Mouse (Mus musculus) G1E-ER4 (cell line): Measurements from ENCODE around the gene Hpf1. TPM values are rescaled to one million over a fixed set of nuclear protein-coding genes. Genes with fewer than 3 reads are reported as not detected.

Source experiments
- GATA1 ChIP-seq: IDR thresholded peaks from one replicate; pipeline ENCODE4 v1.8.0; 2012; ENCODE audit warnings: low read length, inconsistent platforms
- polyA plus RNA-seq: library from polyadenylated mRNA; stranded (reverse); fragments of >175 nt; gene quantifications from 2 replicates; pipeline ENCODE4 v1.2.3, GENCODE M21; 2012

Gene Hpf1
- polyA plus RNA-seq, 1 experiment, result 9.8 TPM

DNA sequence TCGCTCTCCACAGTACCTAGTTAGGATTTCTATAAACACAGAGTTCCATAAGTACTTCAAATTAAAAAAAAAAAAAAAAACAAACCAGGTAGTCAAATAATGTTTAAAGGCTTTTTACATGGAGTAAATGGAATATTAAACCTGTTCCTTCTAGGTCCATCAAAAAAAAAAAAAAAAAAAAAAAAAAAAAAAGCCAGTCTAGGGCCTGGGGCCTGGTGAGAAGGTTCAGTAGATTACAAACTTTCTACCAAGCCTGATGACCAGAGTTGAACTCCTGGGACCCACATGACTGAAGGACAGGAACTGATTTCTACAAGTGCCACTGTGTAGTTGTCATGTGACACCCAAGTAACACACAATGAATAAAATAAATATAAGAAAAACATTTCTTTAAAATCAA, 61.5 kb downstream of the Hpf1 start:
- no peak for TF ChIP-seq GATA1

DNA sequence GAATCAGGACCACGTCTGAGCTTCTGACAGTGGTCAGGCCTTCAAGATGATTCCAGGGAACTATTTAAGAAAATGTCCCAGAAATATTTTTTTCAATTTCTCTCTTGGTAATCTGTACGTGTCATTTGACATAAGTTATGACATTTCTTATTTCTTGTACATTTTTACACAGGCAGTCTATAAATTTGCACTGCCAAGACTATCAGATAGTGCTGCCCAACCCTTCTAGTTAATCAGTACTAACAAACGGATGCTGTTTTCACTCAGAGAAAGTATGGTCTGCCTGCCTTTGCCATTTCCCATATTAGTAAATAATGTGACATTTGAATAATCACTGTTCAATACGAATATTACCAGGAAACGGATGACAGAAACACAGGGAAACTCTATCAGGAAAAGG, 62.6 kb downstream of the Hpf1 start:
- TF ChIP-seq GATA1, result no peak

DNA sequence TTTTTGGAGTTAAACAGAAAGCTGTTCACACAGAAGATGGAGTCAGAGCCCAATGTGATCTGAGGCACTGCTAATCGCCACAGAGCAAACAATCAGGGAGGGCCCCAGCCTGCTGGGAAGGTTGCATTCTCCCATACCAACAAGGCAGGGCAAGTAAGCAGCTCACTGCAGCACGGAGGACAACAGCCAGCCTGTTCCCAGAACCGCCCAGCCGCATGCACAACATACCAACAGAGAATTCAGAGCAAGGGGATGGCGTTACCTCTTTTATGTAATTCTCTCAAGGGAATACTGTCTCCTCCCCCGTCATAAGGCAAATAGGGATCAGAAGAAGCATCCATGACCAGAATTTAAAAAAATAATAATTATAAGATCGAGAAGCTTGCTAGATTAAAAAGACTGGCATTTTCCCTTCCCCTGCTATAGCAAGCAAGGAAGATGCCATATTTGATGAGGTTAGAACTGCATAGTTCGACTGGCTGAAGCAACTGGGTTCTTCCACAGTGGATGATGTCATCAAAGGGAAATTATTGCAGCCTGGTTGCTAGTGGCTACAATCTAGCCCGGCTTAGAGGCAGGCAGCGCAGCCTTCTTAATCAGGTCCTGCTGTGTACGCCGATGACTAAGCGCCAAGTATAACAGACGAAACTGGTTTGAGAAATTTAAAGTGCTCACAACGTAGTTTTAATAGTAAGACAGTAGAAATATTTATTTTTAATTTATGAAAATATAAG, 64.2 kb downstream of the Hpf1 start:
- TF ChIP-seq GATA1, result peak; percentile 80

DNA sequence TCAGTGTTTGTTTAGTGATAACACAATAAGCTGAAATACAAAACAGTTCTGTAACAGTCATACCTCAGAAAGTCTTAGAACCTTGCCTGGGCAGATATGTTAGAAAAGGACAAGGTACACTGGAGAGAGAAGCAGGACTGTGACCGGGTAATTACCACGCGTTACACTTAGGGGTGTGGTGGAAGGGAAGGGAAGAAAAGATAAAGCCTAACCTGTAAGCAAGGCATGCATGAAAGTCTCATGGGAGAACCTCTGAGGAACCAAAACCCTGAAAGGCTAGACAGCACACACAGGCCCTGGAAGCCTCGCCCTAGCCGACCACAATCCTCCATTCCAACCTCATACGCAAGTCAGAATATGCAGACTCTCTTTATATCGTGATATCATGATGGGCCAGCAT, 66.6 kb downstream of the Hpf1 start:
- TF ChIP-seq GATA1, result no peak

Other genes with a start within 250 kb of the Hpf1 start
- 16.9 and 21.3 TPM in 2 replicates for gene Clcn3, start 92.9 kb downstream of the Hpf1 start, polyA plus RNA-seq
- gene Nek1, start 102.8 kb downstream of the Hpf1 start, polyA plus RNA-seq, result 5.6 and 8.5 TPM in 2 replicates